Mouse (Mus musculus) bone marrow, adult 2 months (tissue): ENCODE data around the gene Fastkd3.

ENCODE experiments used
- CTCF ChIP-seq: fragments of 200-500 bp; IDR thresholded peaks from 2 replicates; pipeline ENCODE4 v1.5.1; 2011; ENCODE audit warnings: low read length, control low read depth; ENCODE audit not compliant: control insufficient read depth, insufficient read depth
- POLR2A ChIP-seq: fragments of 200-500 bp; IDR thresholded peaks from 2 replicates; pipeline ENCODE4 v1.6.1; 2011; ENCODE audit warnings: low read depth, mild to moderate bottlenecking, control low read depth, low read length, borderline replicate concordance; ENCODE audit not compliant: control insufficient read depth

- TF ChIP-seq POLR2A: no peak
- TF ChIP-seq CTCF: no peak
Measured at GRCm38 (mm10) chr13:68598953-68599352, 16.9 kb downstream of the Fastkd3 start.
